Mouse (Mus musculus): ENCODE measurements around the gene A730061H03Rik.

Gene A730061H03Rik

DNA sequence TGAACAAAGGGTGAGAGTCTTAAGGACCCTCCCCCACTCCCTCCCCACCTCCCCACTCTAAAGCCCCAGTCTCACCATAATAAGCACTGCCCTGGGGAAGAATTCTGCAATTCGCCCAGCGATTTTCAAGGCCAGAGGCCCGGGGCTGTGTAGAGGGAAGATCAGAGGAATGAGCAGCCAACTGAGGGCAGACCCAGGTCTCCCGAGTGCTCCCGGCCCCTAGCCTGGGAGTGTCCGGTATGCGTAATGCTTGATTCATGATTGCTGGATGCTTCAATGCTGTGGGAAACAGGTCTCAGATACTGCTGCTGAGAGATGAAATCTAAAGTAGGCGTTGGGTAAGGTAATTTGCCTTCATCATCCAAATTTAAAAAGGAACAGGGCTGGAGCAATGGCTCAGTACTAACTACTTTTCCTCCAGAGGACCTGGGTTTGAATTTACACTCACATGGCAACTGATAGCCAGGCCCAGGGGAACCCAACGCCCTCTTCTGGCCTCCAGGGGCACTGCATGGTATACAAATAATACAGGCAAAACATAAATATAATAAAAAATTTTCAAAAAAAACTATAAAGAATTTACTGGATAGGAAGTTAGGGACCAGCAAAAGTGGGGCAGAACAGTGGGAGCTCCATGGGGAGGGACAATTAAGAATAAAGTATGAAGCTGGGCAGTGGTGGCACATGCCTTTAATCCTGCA is 21.9 kb upstream of the A730061H03Rik start:
- DNase-seq (ENCODE audit: low read depth, low spot score) = no peak

DNA sequence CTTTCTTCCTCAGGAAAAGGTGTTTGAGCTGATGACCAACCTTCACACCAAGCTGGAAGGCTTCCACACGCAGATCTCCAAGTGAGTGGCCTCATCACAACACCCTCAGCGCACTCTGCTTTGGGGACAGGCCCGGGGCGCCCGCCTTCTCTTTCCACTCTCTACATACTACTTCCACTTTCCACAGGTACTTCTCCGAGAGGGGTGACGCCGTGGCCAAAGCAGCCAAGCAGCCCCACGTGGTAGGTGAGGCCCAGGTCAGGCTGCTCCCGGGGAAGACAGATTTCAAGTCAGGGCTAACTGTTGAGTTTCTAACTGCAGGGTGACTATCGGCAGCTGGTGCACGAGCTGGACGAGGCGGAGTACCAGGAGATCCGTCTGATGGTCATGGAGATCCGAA is 20.5 kb upstream of the A730061H03Rik start:
- no peak for DNase-seq (ENCODE audit: low read depth, low spot score)

DNA sequence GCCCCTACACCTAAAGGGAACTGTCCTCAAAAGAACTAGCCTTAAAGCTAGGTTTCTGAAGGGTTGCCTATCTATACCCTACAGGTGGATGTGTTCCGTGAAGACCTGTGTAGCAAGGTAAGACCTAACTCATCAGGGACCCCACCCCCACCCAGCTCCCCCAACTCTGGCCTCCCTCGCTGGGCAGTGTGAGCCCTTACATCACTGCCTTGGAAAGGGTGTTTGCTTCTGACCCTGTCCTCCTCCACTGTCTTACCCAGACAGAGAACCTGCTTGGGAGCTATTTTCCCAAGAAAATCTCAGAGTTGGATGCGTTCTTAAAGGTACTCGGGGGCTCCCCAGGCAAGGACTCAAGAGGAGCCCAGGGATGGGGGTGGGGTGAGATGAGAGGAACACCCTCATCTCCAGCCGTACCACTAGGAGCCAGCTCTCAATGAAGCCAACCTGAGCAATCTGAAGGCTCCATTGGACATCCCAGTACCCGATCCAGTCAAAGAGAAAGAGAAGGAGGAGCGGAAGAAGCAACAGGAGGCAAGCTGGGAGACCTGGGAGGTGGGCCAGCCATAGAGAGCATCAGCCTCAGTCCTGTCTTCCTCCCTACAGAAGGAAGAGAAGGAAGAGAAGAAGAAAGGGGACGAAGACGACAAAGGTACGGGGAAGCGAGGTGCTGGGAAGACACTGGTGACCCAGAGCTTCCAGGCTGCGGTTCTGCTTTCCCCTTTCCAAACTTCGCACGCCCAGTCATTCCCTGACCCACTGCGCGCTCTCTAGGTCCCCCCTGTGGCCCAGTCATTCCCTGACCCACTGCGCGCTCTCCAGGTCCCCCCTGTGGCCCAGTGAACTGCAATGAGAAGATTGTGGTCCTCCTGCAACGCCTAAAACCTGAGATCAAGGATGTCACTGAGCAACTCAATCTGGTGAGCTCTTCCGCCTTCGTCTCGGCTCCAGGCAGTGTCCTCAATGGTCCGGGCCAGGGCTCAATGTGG is 19.6 kb upstream of the A730061H03Rik start:
- DNase-seq (ENCODE audit: low read depth, low spot score) = no peak

DNA sequence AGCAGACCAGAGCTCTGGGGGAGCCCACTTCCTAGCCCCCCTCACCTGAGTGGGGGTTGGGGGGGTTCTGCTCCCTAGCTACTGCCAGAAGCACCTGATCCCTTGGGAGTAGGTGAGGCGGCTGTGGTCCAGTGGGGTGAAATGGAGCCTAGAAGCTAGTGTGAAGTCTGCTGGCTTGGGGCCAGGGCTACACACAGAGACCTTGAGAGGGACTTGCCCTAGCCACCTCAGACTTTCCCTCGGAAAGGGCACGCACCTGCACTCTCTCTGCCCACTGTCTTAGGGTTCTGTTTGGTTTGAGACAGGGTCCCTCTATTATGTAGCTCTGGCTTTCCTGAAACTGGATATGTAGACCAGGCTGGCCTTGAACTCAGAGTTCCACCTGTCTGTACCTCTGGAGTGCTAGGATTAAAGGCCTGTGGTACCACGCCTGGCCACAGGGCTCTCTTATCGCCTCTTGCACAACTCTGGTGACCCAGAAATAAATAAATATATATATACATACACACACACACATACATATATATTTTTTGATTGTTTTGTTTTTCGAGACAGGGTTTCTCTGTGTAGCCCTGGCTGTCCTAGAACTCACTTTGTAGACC is 18.6 kb upstream of the A730061H03Rik start:
- peak; percentile 66 for DNase-seq (ENCODE audit: low read depth, low spot score)

DNA sequence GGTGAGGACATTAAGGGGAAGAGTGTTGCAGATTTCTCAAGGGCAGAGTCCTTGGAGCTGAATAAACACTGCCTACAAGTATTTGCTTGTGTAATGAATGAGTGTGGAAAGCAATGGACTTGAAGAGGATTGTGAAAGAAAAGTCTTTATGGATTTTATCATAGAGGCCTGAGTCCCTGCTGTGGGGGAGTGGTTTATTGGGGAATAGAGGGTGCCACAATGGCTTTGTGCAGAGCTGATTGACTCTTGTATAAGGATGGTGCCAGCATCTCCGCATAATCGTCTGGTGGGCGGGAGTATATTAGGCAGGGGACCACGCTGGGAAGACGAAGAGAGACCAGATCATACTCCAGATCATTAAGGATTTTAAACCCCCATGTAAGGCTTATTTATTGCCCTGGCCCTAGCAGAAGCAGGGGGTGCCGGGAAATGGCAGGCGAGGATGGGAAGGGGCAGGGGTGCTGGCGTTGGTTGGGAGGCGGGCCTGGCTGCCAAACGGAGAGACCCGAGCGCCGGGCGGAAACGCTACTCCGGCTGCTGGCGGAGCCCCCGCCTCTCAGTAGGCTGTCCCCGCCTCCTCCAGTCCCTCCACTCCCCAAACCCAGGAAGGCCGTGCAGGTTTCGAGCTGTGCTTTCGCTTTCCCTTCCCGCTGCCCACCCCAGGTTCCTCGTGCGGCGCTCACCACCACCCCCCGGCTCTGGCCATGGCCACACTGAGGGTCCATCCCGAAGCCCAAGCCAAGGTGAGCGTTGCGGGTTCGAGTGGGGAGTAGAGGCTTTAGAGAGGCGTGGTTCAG is 17.9 kb upstream of the A730061H03Rik start, which contains the start of gene Psme1:
Gene Psme1 (plus strand): TSS at position 253 of the 797 bp plus-strand sequence.
- DNase-seq (ENCODE audit: low read depth, low spot score) = peak; percentile 90

DNA sequence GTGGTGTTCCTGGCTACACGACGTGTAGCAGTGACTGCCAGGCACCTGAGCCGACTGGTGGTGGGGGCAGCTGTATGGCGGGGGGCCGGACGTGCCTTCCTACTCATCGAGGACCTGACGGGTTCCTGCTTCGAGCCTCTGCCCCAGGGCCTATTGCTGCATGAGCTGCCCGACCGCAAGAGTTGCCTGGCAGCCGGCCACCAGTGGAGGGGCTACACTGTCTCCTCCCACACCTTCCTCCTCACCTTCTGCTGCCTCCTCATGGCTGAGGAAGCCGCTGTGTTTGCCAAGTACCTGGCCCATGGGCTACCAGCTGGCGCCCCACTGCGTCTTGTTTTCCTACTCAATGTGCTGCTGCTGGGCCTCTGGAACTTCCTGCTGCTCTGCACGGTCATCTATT is 16.2 kb upstream of the A730061H03Rik start:
- DNase-seq (ENCODE audit: low read depth, low spot score) = no peak

DNA sequence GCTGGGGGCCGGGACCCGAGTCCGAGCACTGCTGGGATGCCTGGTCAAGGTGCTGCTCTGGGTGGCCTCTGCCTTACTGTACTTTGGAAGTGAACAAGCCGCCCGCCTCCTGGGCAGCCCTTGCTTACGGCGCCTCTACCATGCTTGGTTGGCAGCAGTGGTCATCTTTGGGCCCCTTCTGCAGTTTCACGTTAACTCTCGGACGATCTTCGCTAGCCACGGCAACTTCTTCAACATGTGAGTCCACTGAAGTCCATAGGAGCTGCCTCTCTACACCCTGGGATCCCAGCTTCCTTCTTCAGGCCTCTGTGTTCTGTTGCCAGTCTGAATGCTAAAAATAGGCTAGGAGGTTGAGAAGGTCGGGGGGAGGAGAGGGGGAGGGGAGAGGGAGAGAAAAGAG is 15.5 kb upstream of the A730061H03Rik start:
- DNase-seq (ENCODE audit: low read depth, low spot score) = no peak

DNA sequence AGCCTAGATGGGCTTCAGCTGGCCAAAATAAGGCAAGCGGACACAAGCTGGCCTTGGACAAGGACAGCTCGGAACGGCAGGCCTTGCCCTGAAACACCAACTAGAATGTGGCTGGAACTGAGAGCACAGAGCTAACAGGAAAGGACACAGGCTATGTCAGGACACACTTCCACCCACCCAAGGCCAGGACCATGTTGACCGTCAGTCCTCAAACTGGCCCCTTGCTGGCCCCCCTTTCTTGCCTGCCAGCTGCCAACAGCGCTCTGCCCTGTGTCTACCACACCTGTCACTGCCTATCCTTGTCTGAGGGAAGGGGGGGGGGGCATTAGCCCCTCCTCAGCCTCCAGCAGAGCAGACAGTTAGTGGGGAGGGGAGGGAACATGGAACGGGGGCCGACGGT is 15.1 kb upstream of the A730061H03Rik start, which contains the start of gene Fitm1:
Gene Fitm1 (plus strand): TSS at position 316 of the 400 bp plus-strand sequence.
- no peak for DNase-seq (ENCODE audit: low read depth, low spot score)

DNA sequence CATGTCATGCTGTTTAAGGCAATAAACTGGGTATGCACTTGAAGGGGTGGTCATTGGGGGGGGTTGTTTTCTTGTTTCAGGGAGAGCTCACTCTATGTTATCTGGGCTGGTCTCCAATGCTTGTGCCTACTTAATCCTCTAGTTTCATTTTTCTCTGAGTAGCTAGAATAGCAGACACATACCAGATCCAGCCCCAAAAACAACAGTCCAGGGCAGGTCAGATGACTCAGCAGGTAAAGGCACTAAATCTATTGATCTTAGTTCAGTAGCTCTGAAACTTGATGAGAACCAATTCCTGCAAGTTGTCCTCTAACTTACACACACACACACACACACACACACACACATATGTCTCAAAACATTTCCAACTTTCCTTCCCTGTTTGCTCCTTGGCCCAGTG is 11.6 kb upstream of the A730061H03Rik start:
- no peak for DNase-seq (ENCODE audit: low read depth, low spot score)

DNA sequence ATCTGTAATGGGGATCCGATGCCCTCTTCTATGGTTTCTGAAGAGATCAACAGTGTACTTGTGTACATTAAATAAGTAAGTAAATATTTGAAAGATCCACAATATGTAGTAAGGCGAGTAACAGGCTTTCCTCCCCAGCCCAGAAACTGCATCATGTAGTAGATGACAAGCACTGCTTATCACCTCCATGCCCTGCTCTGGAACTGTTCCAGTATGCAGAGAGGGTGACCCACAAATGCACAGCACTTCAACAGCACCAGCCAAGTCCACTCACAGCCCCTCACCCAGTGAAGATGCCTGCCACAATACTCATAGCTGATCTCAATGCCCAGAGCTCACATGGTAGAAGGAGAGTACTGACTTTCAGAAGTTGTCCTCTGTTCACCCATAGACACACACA is 10.4 kb upstream of the A730061H03Rik start:
- no peak for DNase-seq (ENCODE audit: low read depth, low spot score)

DNA sequence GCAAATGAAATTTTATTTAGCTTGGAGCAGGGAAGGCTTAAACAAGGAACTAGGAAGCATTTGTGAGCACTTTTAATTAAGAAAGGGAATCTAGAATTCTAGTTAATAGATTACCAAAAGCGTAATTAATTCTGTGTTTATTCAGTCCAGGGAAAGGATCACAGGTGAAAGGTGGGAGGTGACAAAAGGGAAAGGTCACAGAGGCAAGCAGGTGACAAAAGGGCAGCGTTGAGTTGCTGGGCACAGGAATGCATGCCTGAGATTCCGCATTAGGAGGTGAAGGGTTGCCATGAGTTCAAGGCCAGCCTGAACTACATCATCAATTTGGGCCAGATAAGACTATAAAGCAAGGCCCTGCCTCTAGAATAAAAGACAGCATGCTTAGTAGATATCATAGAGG is 7.3 kb upstream of the A730061H03Rik start:
- no peak for DNase-seq (ENCODE audit: low read depth, low spot score)

DNA sequence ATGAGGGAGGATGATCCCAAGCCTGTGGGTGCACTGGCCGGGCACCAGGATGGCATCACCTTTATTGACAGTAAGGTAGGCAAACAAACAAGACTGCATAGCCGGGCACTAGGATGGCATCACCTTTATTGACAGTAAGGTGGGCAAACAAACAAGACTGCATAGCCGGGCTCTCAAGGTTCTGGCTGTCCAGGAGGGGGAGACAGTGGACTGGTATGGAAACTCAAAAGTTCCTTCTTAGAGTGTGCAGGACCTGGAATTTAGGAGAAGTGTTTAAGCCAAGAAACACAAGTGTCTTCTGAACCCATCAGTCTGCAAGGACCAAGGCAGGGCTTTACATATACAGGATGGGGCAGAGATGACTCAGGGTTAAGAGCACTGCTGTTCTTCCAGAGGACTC is 5.5 kb upstream of the A730061H03Rik start:
- no peak for DNase-seq (ENCODE audit: low read depth, low spot score)

DNA sequence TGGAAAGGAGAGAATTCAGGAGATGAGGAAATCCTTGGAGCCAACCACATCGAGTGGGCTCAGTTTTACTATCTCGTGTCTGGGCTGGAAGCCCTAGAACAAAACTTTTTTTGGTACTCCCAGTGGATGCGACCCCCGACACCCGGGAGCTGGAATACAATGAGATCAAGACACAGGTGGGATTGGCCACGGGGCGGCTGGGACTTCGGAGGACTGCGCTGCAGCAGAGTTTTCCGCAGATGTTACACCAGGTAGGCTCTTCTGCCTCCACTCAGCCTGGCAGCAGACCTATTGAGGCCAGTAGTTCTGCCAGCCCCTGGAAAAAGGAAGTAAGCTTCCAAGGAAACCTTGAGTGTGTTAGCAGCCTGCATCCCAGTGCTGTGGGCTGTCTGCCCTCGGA is 3.0 kb upstream of the A730061H03Rik start:
- no peak for DNase-seq (ENCODE audit: low read depth, low spot score)

DNA sequence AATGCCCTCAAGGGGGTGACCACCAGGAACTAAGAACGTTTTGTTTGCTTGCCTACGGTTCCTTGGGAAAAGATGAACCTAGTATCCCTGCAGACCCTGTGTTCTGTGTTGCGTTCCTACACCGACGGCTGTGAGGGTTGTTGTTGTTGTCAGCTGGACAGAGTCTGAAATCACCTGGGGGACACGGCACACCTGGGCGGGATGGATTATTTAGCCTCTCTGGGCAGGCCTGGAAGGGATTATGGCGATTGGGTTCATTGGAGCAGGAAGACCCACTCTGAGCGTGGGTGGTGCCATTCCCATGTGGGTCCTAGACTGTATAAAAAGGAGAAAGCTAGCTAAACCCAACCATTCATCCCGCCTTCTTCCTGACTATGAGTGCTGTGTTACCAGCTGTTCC is 1.7 kb upstream of the A730061H03Rik start:
- DNase-seq (ENCODE audit: low read depth, low spot score) = no peak

DNA sequence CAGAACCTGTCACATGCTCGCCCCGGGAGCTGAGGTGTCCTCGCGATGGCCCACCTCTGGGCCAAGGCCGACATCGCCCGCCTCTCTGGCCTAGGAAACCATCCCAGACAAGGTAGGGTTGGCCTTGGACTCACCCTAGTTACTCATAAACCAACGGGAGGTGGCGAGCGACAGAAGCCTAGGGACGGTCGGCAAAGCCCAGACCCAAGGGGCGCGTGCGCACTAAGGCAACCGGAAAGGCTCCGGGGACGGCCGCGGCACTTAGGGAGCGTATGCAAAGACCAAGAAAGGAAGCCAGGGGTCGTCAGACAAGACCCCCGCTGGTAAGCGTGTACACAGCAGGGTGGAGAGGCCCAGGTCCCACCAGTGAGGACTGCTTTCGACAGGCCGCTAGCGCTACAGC is 406 bp downstream of the A730061H03Rik start, which contains the start of gene Dcaf11:
Gene Dcaf11 (plus strand): TSS at position 208 of the 403 bp plus-strand sequence.
- DNase-seq (ENCODE audit: low read depth, low spot score) = peak; percentile 90

DNA sequence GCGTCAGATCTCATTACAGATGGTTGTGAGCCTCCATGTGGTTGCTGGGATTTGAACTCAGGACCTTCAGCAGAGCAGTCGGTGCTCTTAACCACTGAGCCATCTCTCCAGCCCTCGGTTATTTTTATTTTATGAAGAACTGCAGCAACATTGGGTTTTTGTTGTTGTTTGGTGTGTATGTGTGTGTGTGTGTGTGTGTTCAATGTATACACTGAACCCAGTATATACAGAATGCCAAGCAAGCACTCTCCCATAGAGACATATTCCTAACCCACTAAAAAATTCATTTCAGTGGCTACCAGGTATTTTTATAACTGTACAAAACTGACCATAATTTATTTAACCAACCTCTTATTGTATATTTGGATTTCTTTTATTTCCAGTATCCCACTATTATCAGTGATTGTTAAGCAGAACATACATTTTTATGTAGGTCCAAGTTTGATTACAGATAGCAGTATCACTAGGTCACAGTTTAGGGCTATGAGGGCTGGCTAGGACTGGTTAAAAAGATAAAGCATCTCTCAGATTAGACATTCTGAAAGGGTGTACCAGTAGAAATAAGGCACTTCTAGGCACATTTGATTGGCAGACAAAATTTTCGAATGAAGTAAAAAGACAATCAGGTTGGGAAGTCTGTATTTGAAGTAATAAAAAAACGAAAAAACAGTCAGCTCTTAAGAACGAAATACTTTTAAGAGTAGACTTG is 1.3 kb downstream of the A730061H03Rik start:
- DNase-seq (ENCODE audit: low read depth, low spot score) = no peak

DNA sequence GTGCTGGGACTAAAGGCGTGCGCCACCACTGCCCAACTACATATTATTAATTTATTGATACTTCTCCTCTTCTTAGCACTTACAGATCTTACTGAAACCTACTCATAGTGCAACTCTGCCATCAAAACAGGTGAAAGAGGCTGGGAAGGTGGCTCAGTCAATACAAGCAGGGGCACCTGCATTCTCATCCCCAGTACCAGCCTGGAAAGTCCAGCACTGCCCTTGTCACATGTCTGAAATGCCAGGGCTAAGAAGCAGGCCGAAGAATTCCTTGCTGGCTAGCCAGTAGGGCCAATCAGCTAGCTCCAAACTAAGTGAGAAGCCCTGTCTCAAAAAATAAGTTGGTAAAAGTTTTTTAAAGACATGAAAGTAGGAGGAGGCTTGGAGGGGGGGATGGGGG is 2.6 kb downstream of the A730061H03Rik start:
- DNase-seq (ENCODE audit: low read depth, low spot score) = no peak

DNA sequence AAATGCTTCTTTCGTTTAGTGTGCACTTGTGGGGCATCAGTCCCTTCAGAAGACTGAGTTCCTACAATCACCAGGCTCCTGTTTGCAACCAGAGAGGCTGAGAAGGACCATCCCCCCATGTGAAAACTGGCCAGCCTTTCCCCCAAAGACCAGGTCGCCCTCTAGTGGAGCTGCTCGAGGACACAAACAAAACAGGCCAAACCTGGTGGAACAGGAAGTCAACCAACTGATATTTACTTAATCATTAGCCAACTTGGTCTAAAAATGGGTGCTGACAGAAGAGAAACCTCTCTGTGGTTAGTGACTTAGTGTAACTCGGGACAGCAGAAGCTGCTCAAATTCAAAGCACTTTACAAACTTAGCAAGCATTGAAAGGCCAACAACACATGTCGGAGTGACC is 3.2 kb downstream of the A730061H03Rik start:
- DNase-seq (ENCODE audit: low read depth, low spot score) = peak; percentile 77

DNA sequence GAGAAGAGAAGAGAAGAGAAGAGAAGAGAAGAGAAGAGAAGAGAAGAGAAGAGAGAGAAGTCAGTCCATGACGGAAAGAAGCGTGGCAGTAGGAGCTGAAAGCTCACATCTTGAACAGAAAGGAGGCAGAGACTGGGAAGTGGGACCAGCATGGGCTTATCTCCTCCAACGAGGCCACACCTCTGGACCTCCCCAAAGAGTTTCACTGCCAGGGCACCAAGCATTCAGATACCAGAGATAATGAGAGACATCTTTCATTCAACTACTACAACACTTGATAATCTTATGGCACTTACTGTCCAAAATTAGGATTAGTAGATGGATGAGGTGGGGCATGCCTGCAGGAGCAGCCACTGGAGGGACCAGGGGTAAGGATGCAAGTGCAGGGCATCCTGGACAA is 4.4 kb downstream of the A730061H03Rik start:
- DNase-seq (ENCODE audit: low read depth, low spot score) = no peak

DNA sequence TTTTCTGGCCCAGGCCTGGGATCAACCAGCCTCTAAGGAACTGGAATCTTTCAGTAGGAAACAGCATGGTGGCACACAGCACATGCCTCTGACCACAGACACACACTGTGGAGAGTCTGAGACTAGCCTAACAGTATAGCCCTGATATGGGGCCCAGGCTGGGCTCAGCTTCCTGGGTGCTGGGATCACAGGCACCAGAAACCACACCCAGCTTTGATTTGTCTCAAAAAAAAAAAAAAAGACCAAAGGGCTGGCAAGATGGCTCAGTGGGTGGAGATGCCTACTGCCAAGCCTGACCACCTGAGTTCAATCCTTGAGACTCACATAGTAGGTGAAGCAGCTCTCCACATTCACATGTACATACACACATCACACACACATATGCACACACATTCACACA is 5.6 kb downstream of the A730061H03Rik start:
- no peak for DNase-seq (ENCODE audit: low read depth, low spot score)

DNA sequence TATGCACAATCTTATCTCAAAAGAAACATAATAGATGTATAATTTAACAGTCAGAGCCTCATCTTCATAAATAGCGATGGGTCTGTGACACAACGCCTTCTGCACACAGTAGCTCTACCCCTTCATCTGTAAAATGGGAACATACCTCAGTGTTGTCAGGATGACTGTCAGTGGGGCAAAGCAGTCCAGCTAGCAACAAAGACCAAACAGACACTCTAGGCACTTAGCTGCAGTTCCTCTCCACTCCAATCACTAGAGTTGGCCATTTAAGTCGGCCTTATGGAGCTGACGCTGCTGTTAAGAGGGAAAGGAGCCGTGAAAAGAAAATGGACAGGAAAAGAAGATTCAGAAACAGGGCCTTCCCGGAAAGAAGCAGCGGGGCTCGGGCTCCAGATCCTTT is 8.4 kb downstream of the A730061H03Rik start:
- no peak for DNase-seq (ENCODE audit: low read depth, low spot score)

Data from CD4-positive helper T cell, adult 2 months (primary cell).